Mouse (Mus musculus): Measurements from ENCODE around the gene Ccdc148. TPM values are rescaled to one million over a fixed set of nuclear protein-coding genes. Genes with fewer than 3 reads are reported as not detected.

Ccdc148 gene
- polyA plus RNA-seq, 1 experiment from 2014 or later: 3.0 TPM

- Histone ChIP-seq H3K4me2 (no peak overlapping the region), H3K4me3 (no peak overlapping the region), H3K36me3 (ENCODE audit: poor library complexity, severe bottlenecking) (no peaks in the 10 kb centered on the region), H3K27me3 (no peaks in the 10 kb centered on the region), H3K9ac (no peak overlapping the region), H3K4me1 (no peaks in the 10 kb centered on the region), H3K9me3 (replicated peaks) (peaks cover 3% of the 10 kb centered on the region; the same call in 1 of the 2 replicates), H3K27ac (no peak overlapping the region)
- no peak for ATAC-seq
- 78% methylated on average over 3 of the region's 3 CpGs for WGBS
Measured at GRCm38 (mm10) chr2:58841021-58841420, 319.5 kb downstream of the Ccdc148 start.

- Histone ChIP-seq H3K27me3 (no peaks in the 10 kb centered on the region), H3K27ac (no peak overlapping the region), H3K4me2 (no peak overlapping the region), H3K36me3 (ENCODE audit: poor library complexity, severe bottlenecking) (no peaks in the 10 kb centered on the region), H3K4me3 (no peak overlapping the region), H3K9ac (no peak overlapping the region), H3K9me3 (replicated peaks) (no peaks in the 10 kb centered on the region), H3K4me1 (0 out of 2 replicates have a peak, but pooled peaks cover 2% of the 10 kb centered on the region)
- no peak for ATAC-seq
- 84% methylated on average over 20 of the region's 20 CpGs for WGBS
Measured at GRCm38 (mm10) chr2:58832253-58832980, 328.1 kb downstream of the Ccdc148 start.

- WGBS: 71% methylated on average over 7 of the region's 7 CpGs
- ATAC-seq: 0 out of 2 replicates have a peak, but pooled peaks have one; percentile 50
Measured at GRCm38 (mm10) chr2:58829981-58830742, 330.3 kb downstream of the Ccdc148 start.

DNA sequence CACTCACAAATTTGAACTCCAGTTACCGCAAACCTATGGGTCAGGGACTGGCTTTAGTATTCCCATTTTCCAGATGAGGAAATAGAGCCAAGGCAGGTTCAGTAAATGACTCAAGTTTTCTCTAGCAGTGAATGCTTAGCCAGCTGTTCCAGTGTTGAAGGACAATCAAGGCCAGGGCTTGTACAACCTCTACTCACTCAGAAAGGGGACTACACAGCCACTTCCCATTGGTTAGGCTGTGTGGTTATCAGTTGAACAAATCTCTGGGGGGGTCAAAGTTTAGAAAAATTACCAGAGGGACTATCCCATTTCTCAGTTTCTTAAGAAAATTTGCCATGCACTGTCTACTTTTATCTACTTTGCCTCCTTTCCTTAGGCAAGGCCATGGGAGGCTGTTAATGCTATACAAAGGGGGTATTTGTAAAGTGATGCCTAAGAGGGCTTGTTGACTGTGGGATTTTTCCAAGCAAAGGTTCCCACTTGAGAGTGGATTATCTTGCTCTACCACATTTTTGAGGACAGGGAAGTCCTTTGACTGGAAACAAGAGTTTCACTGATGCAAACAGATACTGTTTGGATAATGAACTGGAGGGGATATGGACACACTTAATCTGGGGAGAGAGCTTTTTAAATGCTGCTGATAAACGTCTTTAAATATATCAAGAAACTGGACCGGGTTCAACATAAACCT lies 331.4 kb downstream of the Ccdc148 start:
- no peak overlapping the region for H3K9ac ChIP-seq
- H3K36me3 ChIP-seq (ENCODE audit: poor library complexity, severe bottlenecking): no peaks in the 10 kb centered on the region
- no peak overlapping the region for H3K4me3 ChIP-seq
- no peaks in the 10 kb centered on the region for H3K27me3 ChIP-seq
- H3K27ac ChIP-seq: no peak overlapping the region
- WGBS: 71% methylated on average over 3 of the region's 3 CpGs
- H3K4me2 ChIP-seq: no peak overlapping the region
- H3K4me1 ChIP-seq: no peaks in the 10 kb centered on the region
- H3K9me3 ChIP-seq (replicated peaks): no peaks in the 10 kb centered on the region
- ATAC-seq: no peak

More at GRCm38 (mm10) chr2:58829981-58830742, 330.3 kb downstream of the Ccdc148 start:
- Histone ChIP-seq H3K4me3 (no peak overlapping the region), H3K27ac (no peak overlapping the region), H3K4me1 (0 out of 2 replicates have a peak, but pooled peaks cover 2% of the 10 kb centered on the region), H3K27me3 (no peaks in the 10 kb centered on the region), H3K9me3 (replicated peaks) (no peaks in the 10 kb centered on the region), H3K36me3 (ENCODE audit: poor library complexity, severe bottlenecking) (no peaks in the 10 kb centered on the region), H3K4me2 (no peak overlapping the region), H3K9ac (no peak overlapping the region)

GRCm38 (mm10) chr2:58812941-58813340 lies 347.5 kb downstream of the Ccdc148 start:
- H3K9ac ChIP-seq: no peak overlapping the region
- H3K27ac ChIP-seq: no peak overlapping the region
- no peak overlapping the region for H3K4me3 ChIP-seq
- ATAC-seq: no peak
- 0 out of 2 replicates have a peak, but pooled peaks cover 3% of the 10 kb centered on the region for H3K9me3 ChIP-seq (replicated peaks)
- H3K36me3 ChIP-seq (ENCODE audit: poor library complexity, severe bottlenecking): no peaks in the 10 kb centered on the region
- no peaks in the 10 kb centered on the region for H3K27me3 ChIP-seq
- 0 out of 2 replicates have a peak, but pooled peaks cover 3% of the 10 kb centered on the region for H3K4me1 ChIP-seq
- 24% methylated on average over 2 of the region's 2 CpGs for WGBS
- H3K4me2 ChIP-seq: no peak overlapping the region

- WGBS: 92% methylated on average over 5 of the region's 5 CpGs
- Histone ChIP-seq H3K4me3 (no peak overlapping the region), H3K27me3 (no peaks in the 10 kb centered on the region), H3K36me3 (ENCODE audit: poor library complexity, severe bottlenecking) (no peaks in the 10 kb centered on the region), H3K9me3 (replicated peaks) (no peaks in the 10 kb centered on the region), H3K27ac (no peak overlapping the region), H3K9ac (no peak overlapping the region), H3K4me1 (0 out of 2 replicates have a peak, but pooled peaks cover 3% of the 10 kb centered on the region), H3K4me2 (no peak overlapping the region)
- no peak for ATAC-seq
Measured at GRCm38 (mm10) chr2:58799623-58800022, 360.9 kb downstream of the Ccdc148 start.

- WGBS: 89% methylated on average over 9 of the region's 9 CpGs
- Histone ChIP-seq H3K4me1 (0 out of 2 replicates have a peak, but pooled peaks cover 3% of the 10 kb centered on the region), H3K4me3 (no peak overlapping the region), H3K36me3 (ENCODE audit: poor library complexity, severe bottlenecking) (no peaks in the 10 kb centered on the region), H3K9me3 (replicated peaks) (no peaks in the 10 kb centered on the region), H3K4me2 (no peak overlapping the region), H3K9ac (no peak overlapping the region), H3K27ac (no peak overlapping the region), H3K27me3 (no peaks in the 10 kb centered on the region)
- no peak for ATAC-seq
Measured at GRCm38 (mm10) chr2:58799126-58799525, 361.4 kb downstream of the Ccdc148 start.

GRCm38 (mm10) chr2:58797506-58797905 lies 363.0 kb downstream of the Ccdc148 start:
- no peak overlapping the region for H3K4me3 ChIP-seq
- H3K4me1 ChIP-seq: 0 out of 2 replicates have a peak, but pooled peaks cover 3% of the 10 kb centered on the region
- H3K4me2 ChIP-seq: no peak overlapping the region
- no peak overlapping the region for H3K9ac ChIP-seq
- no peaks in the 10 kb centered on the region for H3K36me3 ChIP-seq (ENCODE audit: poor library complexity, severe bottlenecking)
- H3K9me3 ChIP-seq (replicated peaks): no peaks in the 10 kb centered on the region
- WGBS: 20% methylated on average over 4 of the region's 4 CpGs
- no peak overlapping the region for H3K27ac ChIP-seq
- ATAC-seq: peak; percentile 55; the same call in 1 of the 2 replicates
- H3K27me3 ChIP-seq: no peaks in the 10 kb centered on the region

DNA sequence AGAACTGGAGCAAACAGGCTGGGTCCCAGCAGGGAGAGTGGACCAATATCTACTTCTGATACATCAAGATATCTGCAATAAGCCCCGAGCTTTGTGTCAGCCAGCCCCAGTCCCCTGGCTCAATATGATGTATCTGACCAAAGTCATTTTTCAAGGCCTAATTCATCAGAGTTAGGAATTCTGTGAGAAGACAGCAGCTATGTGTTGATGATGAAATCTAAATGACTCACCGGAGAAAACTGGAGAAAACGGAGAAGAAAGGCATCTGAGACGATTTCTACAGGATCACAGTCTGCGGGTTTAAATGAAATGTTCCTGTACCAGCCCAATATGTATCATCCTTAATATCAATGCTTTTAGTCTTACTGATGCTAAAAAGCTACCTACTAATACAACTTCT lies 365.1 kb downstream of the Ccdc148 start:
- whole genome bisulfite sequencing: 94% methylated on average over 5 of the region's 5 CpGs
- Histone ChIP-seq H3K4me3 (no peak overlapping the region), H3K4me1 (0 out of 2 replicates have a peak, but pooled peaks cover 3% of the 10 kb centered on the region), H3K4me2 (no peak overlapping the region), H3K27ac (no peak overlapping the region), H3K36me3 (ENCODE audit: poor library complexity, severe bottlenecking) (no peaks in the 10 kb centered on the region), H3K9ac (no peak overlapping the region), H3K27me3 (no peaks in the 10 kb centered on the region), H3K9me3 (replicated peaks) (no peaks in the 10 kb centered on the region)
- ATAC-seq: no peak

- Histone ChIP-seq H3K4me2 (no peak overlapping the region), H3K36me3 (ENCODE audit: poor library complexity, severe bottlenecking) (no peaks in the 10 kb centered on the region), H3K4me1 (0 out of 2 replicates have a peak, but pooled peaks cover 3% of the 10 kb centered on the region), H3K27me3 (no peaks in the 10 kb centered on the region), H3K9me3 (replicated peaks) (no peaks in the 10 kb centered on the region), H3K4me3 (no peak overlapping the region), H3K27ac (no peak overlapping the region), H3K9ac (no peak overlapping the region)
- ATAC-seq: no peak
- 73% methylated on average over 15 of the region's 15 CpGs for WGBS
Measured at GRCm38 (mm10) chr2:58794489-58794888, 366.0 kb downstream of the Ccdc148 start.

- H3K36me3 ChIP-seq (ENCODE audit: poor library complexity, severe bottlenecking): no peaks in the 10 kb centered on the region
- no peak for ATAC-seq
- 85% methylated on average over 4 of the region's 4 CpGs for WGBS
Measured at GRCm38 (mm10) chr2:58790361-58790760, 370.1 kb downstream of the Ccdc148 start.

More at GRCm38 (mm10) chr2:58790361-58790760, 370.1 kb downstream of the Ccdc148 start:
- no peaks in the 10 kb centered on the region for H3K9me3 ChIP-seq (replicated peaks)
- H3K27ac ChIP-seq: no peak overlapping the region
- H3K27me3 ChIP-seq: no peaks in the 10 kb centered on the region
- no peak overlapping the region for H3K4me3 ChIP-seq
- H3K4me2 ChIP-seq: no peak overlapping the region
- H3K9ac ChIP-seq: no peak overlapping the region
- H3K4me1 ChIP-seq: peaks cover 15% of the 10 kb centered on the region; the same call in 1 of the 2 replicates
